Mouse (Mus musculus) adrenal gland, adult 2 months (tissue): ENCODE measurements around the gene Map3k3. TPM values are rescaled to one million over a fixed set of nuclear protein-coding genes. Genes with fewer than 3 reads are reported as not detected.
A peak's percentile ranks its signal among the peaks of the same experiment; 100 is the strongest.
"Not testable (repeated sequence)": the region's sequence is repeated elsewhere in the genome, so short reads cannot be mapped to it uniquely, and the experiment has no call there.

Source experiments
- DNase-seq: peaks from one replicate; pipeline ENCODE4 v3.0.0; 2021
- polyA plus RNA-seq: library from polyadenylated mRNA; depleted of rRNA; stranded (reverse); fragments of >200 nt; gene quantifications from 2 replicates; pipeline ENCODE4 v1.2.3, GENCODE M21; 2012; rRNA removed
- total RNA-seq, 2 experiments: library from RNA; stranded (reverse); gene quantifications; 2 replicates each; pipeline ENCODE4 v1.2.3; 2021

The Map3k3 gene
- total and polyA plus RNA-seq, 3 experiments: 19.9 to 39.7 (median 32.0) TPM

DNA sequence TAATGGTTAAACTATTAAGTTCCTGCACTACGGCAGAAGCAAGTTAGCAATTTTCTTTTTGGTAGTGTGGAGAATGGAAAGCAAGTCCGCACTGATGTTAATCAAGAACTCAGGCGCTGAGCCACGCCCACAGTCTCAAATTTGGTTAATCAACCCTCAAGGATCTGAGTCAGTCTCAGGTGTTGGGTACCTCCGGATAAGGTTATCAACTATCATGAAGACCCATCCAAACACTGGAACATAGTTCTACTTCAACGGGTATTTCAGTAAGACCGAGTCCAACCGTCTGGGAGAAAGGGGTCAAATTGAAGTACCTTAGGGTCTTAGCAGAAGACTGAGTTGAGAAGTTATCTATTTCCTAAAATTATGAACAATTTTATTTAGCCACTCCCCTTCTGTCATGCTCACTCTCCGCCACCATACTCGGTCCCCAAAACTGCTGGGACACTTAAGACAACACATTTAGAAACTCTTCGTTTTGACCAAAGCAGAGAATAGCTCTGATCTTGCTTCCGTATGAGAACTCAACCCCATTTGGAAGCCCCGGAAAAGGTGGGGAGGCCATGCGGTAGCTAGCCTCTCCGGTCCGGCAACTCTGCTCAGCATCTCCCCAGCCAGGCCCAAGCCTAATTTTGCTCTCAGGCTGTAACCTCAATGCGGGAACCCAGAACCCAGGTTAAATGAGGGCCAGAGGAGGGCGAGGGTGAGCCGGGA, 108.4 kb downstream of the Map3k3 start:
- no peak for DNase-seq

GRCm38 (mm10) chr11:106193371-106194154, 109.2 kb downstream of the Map3k3 start:
- peak; percentile 99 for DNase-seq

DNA sequence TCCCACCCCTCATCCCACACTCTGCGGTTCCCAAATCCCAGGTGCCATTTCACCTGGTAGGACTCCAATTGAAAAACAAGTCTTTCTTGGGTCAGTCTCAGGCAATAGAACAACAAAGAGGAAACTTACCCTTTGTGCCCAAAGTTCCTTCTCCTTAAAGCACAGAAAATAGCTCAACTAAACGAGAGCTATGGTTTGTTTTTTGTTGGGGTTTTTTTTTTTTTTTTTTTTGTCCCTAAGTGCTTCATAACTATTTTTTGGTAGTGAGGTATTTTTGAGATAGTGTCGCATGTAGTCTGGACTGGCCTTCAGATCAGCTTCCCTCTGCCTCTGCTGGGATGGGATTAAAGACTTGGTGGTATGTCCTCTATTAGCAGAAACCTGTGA, 109.7 kb downstream of the Map3k3 start:
- DNase-seq: no peak

DNA sequence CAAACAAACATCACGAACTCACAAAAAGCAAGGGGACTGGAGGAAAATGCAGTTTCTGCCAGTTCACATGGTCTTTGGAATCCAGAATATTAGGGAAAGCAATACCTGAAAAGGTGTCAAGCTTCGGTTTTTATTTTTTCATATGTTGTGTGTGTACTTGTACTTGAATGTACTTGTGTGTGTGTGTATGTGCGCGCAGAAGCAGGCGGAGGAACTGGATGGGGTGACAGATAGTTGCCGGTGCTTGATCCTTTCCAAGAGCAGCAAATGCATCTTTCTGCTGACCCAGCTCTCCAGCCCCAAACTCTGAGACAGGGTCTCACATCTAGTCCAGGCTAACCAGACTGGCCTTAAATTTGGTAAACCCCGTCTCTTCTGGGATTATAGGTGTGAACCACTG, 110.5 kb downstream of the Map3k3 start:
- DNase-seq: no peak

DNA sequence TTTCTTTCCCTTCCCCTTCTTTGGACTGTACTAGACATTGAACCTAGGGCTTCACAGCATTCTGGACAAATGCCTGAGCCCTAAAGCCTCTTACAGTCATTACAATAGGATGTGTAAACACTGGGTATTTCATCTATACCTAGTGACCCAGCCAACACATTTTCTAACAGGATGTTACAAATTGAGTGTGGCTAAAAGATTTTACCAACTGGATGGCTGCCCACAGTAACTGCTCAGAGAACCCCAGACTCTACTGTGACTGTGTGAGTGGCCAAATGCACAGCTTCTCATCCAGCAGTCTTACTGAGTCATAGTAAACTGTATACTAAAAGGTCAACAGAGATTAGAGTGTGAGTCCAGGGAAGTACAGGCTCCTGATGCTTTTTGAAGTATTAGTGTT, 110.9 kb downstream of the Map3k3 start:
- DNase-seq: no peak

- DNase-seq: no peak
Measured at GRCm38 (mm10) chr11:106198277-106198676, 113.9 kb downstream of the Map3k3 start.

- not testable (repeated sequence) for DNase-seq
Measured at GRCm38 (mm10) chr11:106199997-106200396, 115.6 kb downstream of the Map3k3 start.

DNA sequence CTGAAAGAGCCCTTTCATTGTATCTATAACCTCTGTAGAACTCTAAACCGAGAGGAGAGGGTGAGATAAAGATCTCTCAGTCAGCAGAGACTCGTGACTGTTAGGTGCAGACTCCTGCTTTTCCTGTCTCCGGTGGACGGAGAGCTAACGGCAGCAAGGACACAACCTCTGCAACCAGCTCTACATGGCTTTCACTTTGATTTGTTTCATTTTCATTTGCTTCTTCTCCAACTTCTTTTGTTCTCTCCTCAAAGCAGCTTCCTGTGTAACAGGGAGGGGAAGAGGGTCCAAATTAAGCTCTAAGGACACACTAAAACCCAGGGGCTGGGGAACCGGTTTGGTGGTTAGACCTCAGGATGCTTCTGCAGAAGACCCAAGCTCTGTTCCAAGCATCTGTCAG, 116.3 kb downstream of the Map3k3 start:
- DNase-seq: no peak

DNA sequence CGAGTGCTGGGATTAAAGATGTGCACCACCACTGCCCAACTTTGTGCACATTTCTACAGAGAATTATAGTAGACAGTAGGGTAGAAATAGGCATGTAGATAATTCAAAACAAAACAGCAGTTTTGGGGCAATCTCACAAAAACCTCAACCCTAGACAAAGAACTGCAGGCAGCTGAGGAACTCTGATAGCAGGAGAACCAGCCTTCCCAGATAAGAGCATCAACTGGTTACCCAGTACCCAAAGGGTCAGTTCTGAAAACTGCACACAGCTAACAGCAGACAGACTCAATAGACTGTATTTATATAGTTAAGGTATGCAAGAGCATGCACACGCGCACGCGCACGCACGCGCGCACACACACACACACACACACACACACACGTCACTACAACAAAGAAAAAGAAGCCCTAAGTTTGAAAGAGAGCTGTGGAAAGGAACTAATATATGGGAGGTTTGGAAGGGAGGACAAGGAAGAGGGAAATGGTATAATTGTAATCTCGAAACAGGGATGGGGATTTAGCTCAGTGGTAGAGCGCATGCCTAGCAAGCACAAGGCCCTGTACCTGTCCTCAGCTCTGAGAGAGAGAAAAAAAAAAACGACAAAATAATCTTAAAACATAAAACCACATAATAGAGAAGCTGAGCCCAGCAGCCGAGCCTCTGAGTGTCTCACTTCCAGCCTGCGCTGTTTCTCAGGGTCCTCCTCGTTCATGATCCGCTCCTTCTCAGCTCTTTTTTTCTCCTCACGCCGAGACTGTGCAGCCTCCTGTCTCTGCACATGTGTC, 117.1 kb downstream of the Map3k3 start:
- no peak for DNase-seq

GRCm38 (mm10) chr11:106202123-106202465, 117.7 kb downstream of the Map3k3 start, which contains the start of gene Strada:
Gene Strada, minus strand, starts transcription at chr11:106202168.
- DNase-seq: no peak

Other genes with a start within 250 kb of the Map3k3 start
- 100 to 1,000 TPM; 103 to 236 TPM for gene Cyb561, start 131.3 kb upstream of the Map3k3 start, total RNA-seq
- gene Cyb561, start 131.3 kb upstream of the Map3k3 start, polyA plus RNA-seq: 127 and 140 TPM in 2 replicates
- gene Ace, start 116.7 kb upstream of the Map3k3 start, total RNA-seq: 10 to 100 TPM in 1 of 2 experiments, 1 to 10 TPM in 1; 9.3 to 15.9 TPM
- 8.3 and 11.8 TPM in 2 replicates for gene Ace, start 116.7 kb upstream of the Map3k3 start, polyA plus RNA-seq
- not detected for gene Ace3, start 89.9 kb upstream of the Map3k3 start, total RNA-seq
- not detected in 2 replicates for gene Ace3, start 89.9 kb upstream of the Map3k3 start, polyA plus RNA-seq
- under 1 TPM; 0.07 to 0.14 TPM for gene Kcnh6, start 76.5 kb upstream of the Map3k3 start, total RNA-seq
- 0.46 and 0.48 TPM in 2 replicates for gene Kcnh6, start 76.5 kb upstream of the Map3k3 start, polyA plus RNA-seq
- 10 to 100 TPM; 39.6 to 57.8 TPM for gene Dcaf7, start 47.7 kb upstream of the Map3k3 start, total RNA-seq
- gene Dcaf7, start 47.7 kb upstream of the Map3k3 start, polyA plus RNA-seq: 80.6 and 81.8 TPM in 2 replicates
- 10 to 100 TPM; 25.8 to 37.8 TPM for gene Taco1, start 18.6 kb upstream of the Map3k3 start, total RNA-seq
- 17.4 and 17.5 TPM in 2 replicates for gene Taco1, start 18.6 kb upstream of the Map3k3 start, polyA plus RNA-seq
- not detected for gene Gm10840, start 76.2 kb downstream of the Map3k3 start, total RNA-seq
- gene Gm10840, start 76.2 kb downstream of the Map3k3 start, polyA plus RNA-seq: not detected in 2 replicates
- 10 to 100 TPM in 1 of 2 experiments, 1 to 10 TPM in 1; 9.5 to 17.1 TPM for gene Limd2, start 76.2 kb downstream of the Map3k3 start, total RNA-seq
- 18.1 and 20.0 TPM in 2 replicates for gene Limd2, start 76.2 kb downstream of the Map3k3 start, polyA plus RNA-seq
- gene Strada, start 117.6 kb downstream of the Map3k3 start, total RNA-seq: 10 to 100 TPM; 14.9 to 16.1 TPM
- 18.8 and 20.6 TPM in 2 replicates for gene Strada, start 117.6 kb downstream of the Map3k3 start, polyA plus RNA-seq
- 100 to 1,000 TPM; 104 to 112 TPM for gene Ccdc47, start 131.7 kb downstream of the Map3k3 start, total RNA-seq
- 5.6 and 9.5 TPM in 2 replicates for gene Ccdc47, start 131.7 kb downstream of the Map3k3 start, polyA plus RNA-seq
- gene Ddx42, start 132.3 kb downstream of the Map3k3 start, total RNA-seq: 10 to 100 TPM; 46.6 to 51.0 TPM
- 7.0 and 9.2 TPM in 2 replicates for gene Ddx42, start 132.3 kb downstream of the Map3k3 start, polyA plus RNA-seq
- gene Ftsj3, start 171.5 kb downstream of the Map3k3 start, total RNA-seq: 10 to 100 TPM; 49.8 to 53.1 TPM
- gene Ftsj3, start 171.5 kb downstream of the Map3k3 start, polyA plus RNA-seq: 16.2 and 22.5 TPM in 2 replicates
- gene Psmc5, start 171.5 kb downstream of the Map3k3 start, total RNA-seq: 100 to 1,000 TPM; 138 to 164 TPM
- 12.4 and 12.9 TPM in 2 replicates for gene Psmc5, start 171.5 kb downstream of the Map3k3 start, polyA plus RNA-seq
- gene Smarcd2, start 188.4 kb downstream of the Map3k3 start, total RNA-seq: 10 to 100 TPM; 64.5 to 80.6 TPM
- gene Smarcd2, start 188.4 kb downstream of the Map3k3 start, polyA plus RNA-seq: 112 and 121 TPM in 2 replicates
- under 1 TPM; 0.10 to 0.26 TPM for gene Tcam1, start 192.1 kb downstream of the Map3k3 start, total RNA-seq
- not detected in 2 replicates for gene Tcam1, start 192.1 kb downstream of the Map3k3 start, polyA plus RNA-seq
- gene Gh, start 217.3 kb downstream of the Map3k3 start, total RNA-seq: not detected
- not detected in 2 replicates for gene Gh, start 217.3 kb downstream of the Map3k3 start, polyA plus RNA-seq
- gene Cd79b, start 230.1 kb downstream of the Map3k3 start, total RNA-seq: under 1 TPM; 0.79 to 0.81 TPM
- 0.93 and 1.1 TPM in 2 replicates for gene Cd79b, start 230.1 kb downstream of the Map3k3 start, polyA plus RNA-seq